7 mouse cellular contexts compared by ENCODE assay signal in the genomic region with DNA sequence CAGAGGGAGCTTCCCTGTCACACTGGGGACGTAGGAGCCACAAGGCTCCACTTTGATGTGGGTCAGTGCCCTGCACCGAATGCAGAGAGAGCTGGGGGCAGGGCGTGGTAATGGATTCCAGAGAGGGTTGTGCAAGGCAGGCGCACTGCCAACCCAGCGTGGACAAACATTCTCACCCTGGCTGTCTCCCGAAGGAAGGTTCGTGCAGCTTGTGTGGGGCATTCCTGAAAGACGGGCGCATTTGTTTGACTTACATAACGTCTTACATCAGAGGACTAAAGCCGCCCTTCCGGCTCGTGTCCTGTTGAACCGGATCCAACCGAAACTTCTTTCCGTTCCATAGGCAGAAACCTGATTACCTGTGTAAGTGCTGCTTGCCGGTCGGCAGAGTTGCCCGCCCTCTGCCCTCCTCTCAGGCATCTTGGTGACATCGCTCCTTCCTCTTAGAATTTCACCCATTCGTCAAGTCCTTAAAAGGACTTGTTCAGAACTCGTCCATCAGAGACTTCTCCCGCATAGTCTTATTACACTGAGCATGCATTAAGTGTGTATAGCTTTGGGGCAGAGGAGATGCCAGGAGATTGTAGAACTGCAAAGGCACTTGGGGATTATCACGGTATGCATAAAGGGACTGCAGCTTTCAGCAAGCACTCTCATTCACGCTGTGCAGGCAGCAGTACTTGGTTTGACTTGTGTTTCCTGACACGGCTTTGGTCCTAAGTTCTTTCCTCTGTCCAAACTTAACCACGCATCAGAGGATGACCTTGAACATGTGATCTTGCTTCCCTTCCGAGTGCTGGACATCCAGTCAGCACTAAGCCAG. TPM values are rescaled to one million over a fixed set of nuclear protein-coding genes. Genes with fewer than 3 reads are reported as not detected.
DNase-seq lines count a peak whose midpoint lies in the region; ATAC-seq lines count a peak whose summit lies in the region.

No protein-coding gene starts in this region.

- H3K9me3 ChIP-seq in forebrain, embryonic 10.5 days = no peaks in the 10 kb centered on the region
- H3K9me3 ChIP-seq in heart, embryonic 13.5 days = no peaks in the 10 kb centered on the region
- H3K9me3 ChIP-seq in kidney, embryonic 15.5 days (replicated peaks) = no peaks in the 10 kb centered on the region
- H3K9me3 ChIP-seq in limb, embryonic 12.5 days = no peaks in the 10 kb centered on the region
- H3K9me3 ChIP-seq in midbrain, embryonic 13.5 days = no peaks in the 10 kb centered on the region
- no peaks in the 10 kb centered on the region for H3K9me3 ChIP-seq in stomach, embryonic 15.5 days

- 26% methylated on average over 28 of the region's 28 CpGs for WGBS in forebrain, embryonic 10.5 days
- 18% methylated on average over 28 of the region's 28 CpGs for WGBS in heart, embryonic 13.5 days
- 26% methylated on average over 28 of the region's 28 CpGs for WGBS in kidney, embryonic 15.5 days
- 28% methylated on average over 28 of the region's 28 CpGs for WGBS in limb, embryonic 12.5 days
- 28% methylated on average over 28 of the region's 28 CpGs for WGBS in midbrain, embryonic 13.5 days
- WGBS in stomach, embryonic 15.5 days = 16% methylated on average over 28 of the region's 28 CpGs

- H3K36me3 ChIP-seq in forebrain, embryonic 10.5 days (replicated peaks) = no peaks in the 10 kb centered on the region
- no peaks in the 10 kb centered on the region for H3K36me3 ChIP-seq in heart, embryonic 13.5 days
- H3K36me3 ChIP-seq in kidney, embryonic 15.5 days = no peaks in the 10 kb centered on the region
- H3K36me3 ChIP-seq in limb, embryonic 12.5 days = no peaks in the 10 kb centered on the region
- H3K36me3 ChIP-seq in midbrain, embryonic 13.5 days = no peaks in the 10 kb centered on the region
- H3K36me3 ChIP-seq in stomach, embryonic 15.5 days = no peaks in the 10 kb centered on the region

- DNase-seq in brain, adult 2 months (ENCODE audit: low read depth, low spot score) = peak; percentile 77
- no peak for DNase-seq in forebrain, embryonic 10.5 days (ENCODE audit: extremely low spot score, low spot score)

- peaks cover 21% of the 10 kb centered on the region for H3K4me1 ChIP-seq in forebrain, embryonic 10.5 days
- H3K4me1 ChIP-seq in heart, embryonic 13.5 days = peaks cover 15% of the 10 kb centered on the region
- H3K4me1 ChIP-seq in kidney, embryonic 15.5 days = peaks cover 35% of the 10 kb centered on the region
- H3K4me1 ChIP-seq in limb, embryonic 12.5 days (replicated peaks) = peaks cover 6% of the 10 kb centered on the region; the same call in 1 of the 2 replicates
- H3K4me1 ChIP-seq in midbrain, embryonic 13.5 days (replicated peaks) = peaks cover 9% of the 10 kb centered on the region
- H3K4me1 ChIP-seq in stomach, embryonic 15.5 days = peaks cover 16% of the 10 kb centered on the region; the same call in 1 of the 2 replicates

- H3K27ac ChIP-seq in forebrain, embryonic 10.5 days = peak overlapping the region; percentile 74
- peak overlapping the region; percentile 21; the same call in 1 of the 2 replicates for H3K27ac ChIP-seq in heart, embryonic 13.5 days (replicated peaks)
- peak overlapping the region; percentile 48 for H3K27ac ChIP-seq in kidney, embryonic 15.5 days
- H3K27ac ChIP-seq in limb, embryonic 12.5 days = no peak overlapping the region
- no peak overlapping the region for H3K27ac ChIP-seq in midbrain, embryonic 13.5 days
- H3K27ac ChIP-seq in stomach, embryonic 15.5 days = peak overlapping the region; percentile 33; the same call in 1 of the 2 replicates

- peaks cover 45% of the 10 kb centered on the region for H3K27me3 ChIP-seq in forebrain, embryonic 10.5 days (ENCODE audit: poor library complexity, severe bottlenecking)
- peaks cover 27% of the 10 kb centered on the region for H3K27me3 ChIP-seq in heart, embryonic 13.5 days (replicated peaks)
- H3K27me3 ChIP-seq in kidney, embryonic 15.5 days = no peaks in the 10 kb centered on the region
- H3K27me3 ChIP-seq in limb, embryonic 12.5 days = peaks cover 17% of the 10 kb centered on the region
- peaks cover 35% of the 10 kb centered on the region for H3K27me3 ChIP-seq in midbrain, embryonic 13.5 days
- no peaks in the 10 kb centered on the region for H3K27me3 ChIP-seq in stomach, embryonic 15.5 days (replicated peaks)

- peak overlapping the region; percentile 71 for H3K4me2 ChIP-seq in heart, embryonic 13.5 days
- peak overlapping the region; percentile 56 for H3K4me2 ChIP-seq in kidney, embryonic 15.5 days
- peak overlapping the region; percentile 51 for H3K4me2 ChIP-seq in limb, embryonic 12.5 days
- H3K4me2 ChIP-seq in midbrain, embryonic 13.5 days (replicated peaks) = peak overlapping the region; percentile 55
- peak overlapping the region; percentile 60 for H3K4me2 ChIP-seq in stomach, embryonic 15.5 days

- ATAC-seq in heart, embryonic 13.5 days (ENCODE audit: extremely low read depth, insufficient number of reproducible peaks, low FRiP score, low TSS enrichment) = no peak
- peak; percentile 69 for ATAC-seq in kidney, embryonic 15.5 days (replicated peaks; ENCODE audit: low FRiP score)
- ATAC-seq in limb, embryonic 12.5 days (ENCODE audit: insufficient number of reproducible peaks, insufficient read depth, low FRiP score, low TSS enrichment, low read depth) = no peak
- ATAC-seq in midbrain, embryonic 13.5 days = peak; percentile 63
- ATAC-seq in stomach, embryonic 15.5 days (ENCODE audit: insufficient read depth, low FRiP score, low read depth) = peak; percentile 78

- H3K4me3 ChIP-seq in forebrain, embryonic 10.5 days = peak overlapping the region; percentile 46
- peak overlapping the region; percentile 48 for H3K4me3 ChIP-seq in heart, embryonic 13.5 days
- H3K4me3 ChIP-seq in kidney, embryonic 15.5 days (replicated peaks) = peak overlapping the region; percentile 29
- H3K4me3 ChIP-seq in limb, embryonic 12.5 days (replicated peaks) = peak overlapping the region; percentile 25
- peak overlapping the region; percentile 31 for H3K4me3 ChIP-seq in midbrain, embryonic 13.5 days (replicated peaks)
- peak overlapping the region; percentile 31 for H3K4me3 ChIP-seq in stomach, embryonic 15.5 days (replicated peaks)

- peak overlapping the region; percentile 69 for H3K9ac ChIP-seq in heart, embryonic 13.5 days
- H3K9ac ChIP-seq in kidney, embryonic 15.5 days = no peak overlapping the region
- H3K9ac ChIP-seq in limb, embryonic 12.5 days (replicated peaks) = no peak overlapping the region
- H3K9ac ChIP-seq in midbrain, embryonic 13.5 days (replicated peaks) = peak overlapping the region; percentile 10; the same call in 1 of the 2 replicates
- H3K9ac ChIP-seq in stomach, embryonic 15.5 days = no peak overlapping the region

RNA-seq across cellular contexts. Expression of gene Gm5148, which starts 36.9 kb away (rescaled TPM):
- 2.4 and 3.5 TPM in 2 replicates for polyA plus RNA-seq in forebrain, embryonic 10.5 days (2016; fragmentation: Nextera tagmentation; extraction: Ambion mirVana)
- polyA plus RNA-seq in heart, embryonic 13.5 days (2015; fragmentation: Nextera tagmentation; extraction: Ambion mirVana) = 3.1 and 3.2 TPM in 2 replicates
- polyA plus RNA-seq in kidney, embryonic 15.5 days (2015; fragmentation: Nextera tagmentation; extraction: Ambion mirVana) = 8.1 and 8.2 TPM in 2 replicates
- 4.8 and 7.2 TPM in 2 replicates for polyA plus RNA-seq in limb, embryonic 12.5 days (2016; fragmentation: Nextera tagmentation; extraction: Ambion mirVana)
- 6.0 and 9.6 TPM in 2 replicates for polyA plus RNA-seq in midbrain, embryonic 13.5 days (2015; fragmentation: Nextera tagmentation; extraction: Ambion mirVana)
- polyA plus RNA-seq in stomach, embryonic 15.5 days (2015; fragmentation: Nextera tagmentation; extraction: Ambion mirVana) = 5.9 and 6.0 TPM in 2 replicates

RNA-seq across cellular contexts. Expression of gene Spry1, which starts 47.6 kb away (rescaled TPM):
- 21.6 and 29.1 TPM in 2 replicates for polyA plus RNA-seq in forebrain, embryonic 10.5 days (2016; fragmentation: Nextera tagmentation; extraction: Ambion mirVana)
- polyA plus RNA-seq in heart, embryonic 13.5 days (2015; fragmentation: Nextera tagmentation; extraction: Ambion mirVana) = 5.6 and 6.4 TPM in 2 replicates
- polyA plus RNA-seq in kidney, embryonic 15.5 days (2015; fragmentation: Nextera tagmentation; extraction: Ambion mirVana) = 36.2 and 38.7 TPM in 2 replicates
- 19.3 and 19.9 TPM in 2 replicates for polyA plus RNA-seq in limb, embryonic 12.5 days (2016; fragmentation: Nextera tagmentation; extraction: Ambion mirVana)
- polyA plus RNA-seq in midbrain, embryonic 13.5 days (2015; fragmentation: Nextera tagmentation; extraction: Ambion mirVana) = 5.8 and 7.3 TPM in 2 replicates
- polyA plus RNA-seq in stomach, embryonic 15.5 days (2015; fragmentation: Nextera tagmentation; extraction: Ambion mirVana) = 13.6 and 15.2 TPM in 2 replicates

Comparison
In these comparisons a context has a peak if more than half of its experiments do, and no peak if none do; other contexts are left out.
1. H3K27ac ChIP-seq: peak in forebrain, embryonic 10.5 days (single experiment), heart, embryonic 13.5 days (single experiment), kidney, embryonic 15.5 days (single experiment) and stomach, embryonic 15.5 days (single experiment); none in limb, embryonic 12.5 days (single experiment) and midbrain, embryonic 13.5 days (single experiment).
2. ATAC-seq: peak in kidney, embryonic 15.5 days (single experiment), midbrain, embryonic 13.5 days (single experiment) and stomach, embryonic 15.5 days (single experiment); none in heart, embryonic 13.5 days (single experiment) and limb, embryonic 12.5 days (single experiment).
3. H3K9ac ChIP-seq: peak in heart, embryonic 13.5 days (single experiment) and midbrain, embryonic 13.5 days (single experiment); none in kidney, embryonic 15.5 days (single experiment), limb, embryonic 12.5 days (single experiment) and stomach, embryonic 15.5 days (single experiment).
4. Peak in every context shown above with its lines, with median percentiles within 50 percentile points of each other: H3K4me3 ChIP-seq and H3K4me2 ChIP-seq.